Mouse (Mus musculus) embryonic facial prominence, embryonic 12.5 days (tissue): Measurements from ENCODE around the gene Pgap3. TPM values are rescaled to one million over a fixed set of nuclear protein-coding genes. Genes with fewer than 3 reads are reported as not detected.
"Not testable (repeated sequence)": the region's sequence is repeated elsewhere in the genome, so short reads cannot be mapped to it uniquely, and the experiment has no call there.

Experiments
- ATAC-seq: fragments of 200-750 bp; cut with Nextera tagmentation; 2 replicates; pipeline ENCODE4 v1.8.0; 2017; ENCODE audit not compliant: insufficient number of reproducible peaks, insufficient read depth, low FRiP score, low TSS enrichment
- H3K27ac ChIP-seq: fragments of 300-500 bp; sonication (generic); 2 replicates; pipeline ENCODE4 v1.5.1; 2016; ENCODE audit warnings: mild to moderate bottlenecking
- H3K27me3 ChIP-seq: fragments of 300-500 bp; sonication (generic); 2 replicates; pipeline ENCODE4 v1.6.1; 2016; ENCODE audit warnings: mild to moderate bottlenecking, moderate library complexity
- H3K36me3 ChIP-seq: fragments of 300-500 bp; sonication (generic); 2 replicates; pipeline ENCODE4 v1.6.1; 2016; ENCODE audit warnings: mild to moderate bottlenecking
- H3K4me1 ChIP-seq: fragments of 300-500 bp; sonication (generic); 2 replicates; pipeline ENCODE4 v1.6.1; 2016
- H3K4me2 ChIP-seq: fragments of 300-500 bp; sonication (generic); replicated peaks from 2 replicates; pipeline ENCODE4 v1.6.1; 2016; ENCODE audit warnings: mild to moderate bottlenecking, moderate library complexity
- H3K4me3 ChIP-seq: fragments of 300-500 bp; sonication (generic); 2 replicates; pipeline ENCODE4 v1.5.1; 2016; ENCODE audit warnings: mild to moderate bottlenecking
- H3K9ac ChIP-seq: fragments of 300-500 bp; sonication (generic); 2 replicates; pipeline ENCODE4 v1.6.1; 2016; ENCODE audit warnings: mild to moderate bottlenecking, moderate library complexity
- H3K9me3 ChIP-seq: fragments of 300-500 bp; sonication (generic); 2 replicates; pipeline ENCODE4 v1.6.1; 2016; ENCODE audit warnings: mild to moderate bottlenecking, moderate library complexity
- WGBS: fragments of 180-500 bp; shearing (Covaris S2); methylation state at CpG from one replicate; pipeline ENCODE4 v1.1.7; 2016; 5-methylcytosine and 5-hydroxymethylcytosine counted together
- polyA plus RNA-seq: library from polyadenylated mRNA; unstranded; fragments of >200 nt; fragmentation: Nextera tagmentation; extraction: Ambion mirVana; gene quantifications from 2 replicates; pipeline ENCODE4 v1.2.1, GENCODE M21; 2016

Pgap3 gene
- polyA plus RNA-seq, 1 experiment from 2014 or later: 9.8 TPM

- peaks cover 15% of the 10 kb centered on the region; the same call in 1 of the 2 replicates for H3K4me1 ChIP-seq
- no peaks in the 10 kb centered on the region for H3K36me3 ChIP-seq
- H3K4me3 ChIP-seq: no peak overlapping the region
- peaks cover 88% of the 10 kb centered on the region for H3K27me3 ChIP-seq
- H3K9me3 ChIP-seq: no peaks in the 10 kb centered on the region
- whole genome bisulfite sequencing: 79% methylated on average over 10 of the region's 10 CpGs
- H3K9ac ChIP-seq: no peak overlapping the region
- no peak for ATAC-seq
- no peak overlapping the region for H3K4me2 ChIP-seq
- no peak overlapping the region for H3K27ac ChIP-seq
These were observed 12.0 kb downstream of the Pgap3 start for GRCm38 (mm10) chr11:98388282-98388681.

GRCm38 (mm10) chr11:98387056-98387577 lies 13.2 kb downstream of the Pgap3 start:
- Histone ChIP-seq H3K4me3 (no peak overlapping the region), H3K4me1 (peaks cover 6% of the 10 kb centered on the region; the same call in 1 of the 2 replicates), H3K36me3 (no peaks in the 10 kb centered on the region), H3K4me2 (peak overlapping the region; percentile 11; the same call in 1 of the 2 replicates), H3K27me3 (peaks cover 76% of the 10 kb centered on the region), H3K27ac (no peak overlapping the region), H3K9ac (no peak overlapping the region), H3K9me3 (no peaks in the 10 kb centered on the region)
- no peak for ATAC-seq
- WGBS: 49% methylated on average over 14 of the region's 14 CpGs

GRCm38 (mm10) chr11:98386596-98386995 lies 13.7 kb downstream of the Pgap3 start:
- Histone ChIP-seq H3K4me3 (no peak overlapping the region), H3K27me3 (peaks cover 72% of the 10 kb centered on the region), H3K27ac (no peak overlapping the region), H3K9ac (no peak overlapping the region), H3K9me3 (no peaks in the 10 kb centered on the region), H3K4me1 (0 out of 2 replicates have a peak, but pooled peaks cover 3% of the 10 kb centered on the region), H3K4me2 (peak overlapping the region; percentile 11), H3K36me3 (no peaks in the 10 kb centered on the region)
- WGBS: 12% methylated on average over 24 of the region's 24 CpGs
- ATAC-seq: no peak

- H3K4me2 ChIP-seq: peak within 1 kb of the TSS; percentile 11
- H3K9ac ChIP-seq: no peak within 1 kb of the TSS
- H3K4me3 ChIP-seq: no peak within 1 kb of the TSS
- ATAC-seq: no peak
- peaks cover under 1% of the 10 kb centered on the region; the same call in 1 of the 2 replicates for H3K36me3 ChIP-seq
- peaks cover 65% of the 10 kb centered on the region for H3K27me3 ChIP-seq
- no peaks in the 10 kb centered on the region for H3K9me3 ChIP-seq
- H3K4me1 ChIP-seq: no peaks in the 10 kb centered on the region
- H3K27ac ChIP-seq: no peak within 1 kb of the TSS
- 50% methylated on average over 24 of the region's 25 CpGs for WGBS
These were observed 14.4 kb downstream of the Pgap3 start, which contains the start of gene Pnmt for GRCm38 (mm10) chr11:98385638-98386585. Pnmt (plus strand) TSS chr11:98386450.

GRCm38 (mm10) chr11:98384721-98385637 lies 15.3 kb downstream of the Pgap3 start:
- no peak overlapping the region for H3K4me3 ChIP-seq
- no peak overlapping the region for H3K27ac ChIP-seq
- H3K4me1 ChIP-seq: no peaks in the 10 kb centered on the region
- 62% methylated on average over 8 of the region's 8 CpGs for WGBS
- H3K9ac ChIP-seq: no peak overlapping the region
- peaks cover 8% of the 10 kb centered on the region; the same call in 1 of the 2 replicates for H3K36me3 ChIP-seq
- ATAC-seq: no peak
- H3K4me2 ChIP-seq: no peak overlapping the region
- H3K27me3 ChIP-seq: peaks cover 55% of the 10 kb centered on the region
- H3K9me3 ChIP-seq: no peaks in the 10 kb centered on the region

GRCm38 (mm10) chr11:98384216-98384615 lies 16.1 kb downstream of the Pgap3 start:
- no peak overlapping the region for H3K4me2 ChIP-seq
- H3K27me3 ChIP-seq: peaks cover 54% of the 10 kb centered on the region
- 63% methylated on average over 20 of the region's 20 CpGs for WGBS
- H3K9me3 ChIP-seq: no peaks in the 10 kb centered on the region
- H3K27ac ChIP-seq: no peak overlapping the region
- H3K4me1 ChIP-seq: no peaks in the 10 kb centered on the region
- no peak overlapping the region for H3K4me3 ChIP-seq
- no peak for ATAC-seq
- H3K36me3 ChIP-seq: peaks cover 16% of the 10 kb centered on the region
- no peak overlapping the region for H3K9ac ChIP-seq

GRCm38 (mm10) chr11:98383261-98384030 lies 16.8 kb downstream of the Pgap3 start, which contains the start of gene Tcap:
Tcap (plus strand) TSS chr11:98383811.
- no peak for ATAC-seq
- no peak within 1 kb of the TSS for H3K4me3 ChIP-seq
- peaks cover 24% of the 10 kb centered on the region for H3K36me3 ChIP-seq
- H3K27ac ChIP-seq: no peak within 1 kb of the TSS
- H3K4me1 ChIP-seq: no peaks in the 10 kb centered on the region
- H3K9me3 ChIP-seq: no peaks in the 10 kb centered on the region
- peaks cover 49% of the 10 kb centered on the region for H3K27me3 ChIP-seq
- H3K9ac ChIP-seq: no peak within 1 kb of the TSS
- no peak within 1 kb of the TSS for H3K4me2 ChIP-seq
- WGBS: 48% methylated on average over 14 of the region's 14 CpGs

GRCm38 (mm10) chr11:98382405-98382804 lies 17.9 kb downstream of the Pgap3 start:
- not testable (repeated sequence) for H3K4me2 ChIP-seq, ATAC-seq, H3K4me1 ChIP-seq, H3K9me3 ChIP-seq, H3K4me3 ChIP-seq, H3K9ac ChIP-seq, H3K27ac ChIP-seq
- WGBS: 45% methylated on average over 2 of the region's 2 CpGs
- Histone ChIP-seq H3K36me3 (peaks cover 34% of the 10 kb centered on the region), H3K27me3 (peaks cover 38% of the 10 kb centered on the region)

- Histone ChIP-seq H3K27ac (no peak overlapping the region), H3K9ac (no peak overlapping the region), H3K4me3 (no peak overlapping the region), H3K9me3 (no peaks in the 10 kb centered on the region), H3K36me3 (peaks cover 42% of the 10 kb centered on the region), H3K4me1 (no peaks in the 10 kb centered on the region), H3K27me3 (peaks cover 31% of the 10 kb centered on the region), H3K4me2 (no peak overlapping the region)
- WGBS: 92% methylated on average over 2 of the region's 2 CpGs
- ATAC-seq: no peak
These were observed 18.6 kb downstream of the Pgap3 start for GRCm38 (mm10) chr11:98381651-98382050.

- ATAC-seq: no peak
- Histone ChIP-seq H3K9ac (no peak overlapping the region), H3K27ac (no peak overlapping the region), H3K9me3 (no peaks in the 10 kb centered on the region), H3K27me3 (peaks cover 16% of the 10 kb centered on the region), H3K4me2 (no peak overlapping the region), H3K4me3 (no peak overlapping the region), H3K4me1 (no peaks in the 10 kb centered on the region), H3K36me3 (peaks cover 57% of the 10 kb centered on the region)
- 85% methylated on average over 6 of the region's 6 CpGs for WGBS
These were observed 20.2 kb downstream of the Pgap3 start for GRCm38 (mm10) chr11:98380106-98380505.
